In the genomic region with DNA sequence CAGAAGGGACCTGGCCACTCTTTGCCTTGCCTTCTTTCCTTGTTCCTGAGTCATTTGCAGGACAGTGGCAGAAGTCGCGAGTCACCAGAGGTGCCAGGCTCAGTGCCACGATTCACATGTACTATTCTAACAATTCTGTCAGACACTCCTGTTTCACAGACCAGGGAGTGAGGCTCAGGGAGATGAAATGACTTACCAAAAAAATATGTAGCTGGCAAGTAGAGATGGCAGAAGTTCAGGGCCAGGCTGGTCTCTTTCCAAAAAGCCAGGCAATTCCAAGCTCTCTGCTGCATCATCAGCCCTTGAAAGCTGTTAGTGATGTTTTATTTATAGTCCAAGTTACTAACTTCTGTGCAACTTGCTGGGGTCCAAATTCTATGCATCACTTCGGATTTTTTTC, we compare ENCODE assay signal across 8 mouse cellular contexts.
DNase-seq lines count a peak whose midpoint lies in the region; ATAC-seq lines count a peak whose summit lies in the region.

No protein-coding gene starts in this region.

- no peak for ATAC-seq in cerebellum, adult (ENCODE audit: insufficient number of reproducible peaks, low FRiP score, low TSS enrichment)
- no peak for ATAC-seq in megakaryocyte-erythroid progenitor cell, adult 5-6 weeks (replicated peaks; ENCODE audit: low FRiP score, low TSS enrichment, poor library complexity, severe bottlenecking)

- DNase-seq in cerebellum, postnatal 36 days, result peak; percentile 20 to 31
- DNase-seq in 3T3-L1 (ENCODE audit: low read depth, low spot score), result peak; percentile 91
- peak; percentile 11 to 63 for DNase-seq in frontal cortex, adult 2 months (ENCODE audit: extremely low spot score in 1 of 2, low spot score in 1 of 2)
- DNase-seq in layer of hippocampus, adult 8-10 months (ENCODE audit: low spot score in 2 of 2), result peak; percentile 44 to 69
- DNase-seq in lung, postnatal 4 days, result peak; percentile 15 to 45
- no peak for DNase-seq in embryo, embryonic 10 days (ENCODE audit: low spot score)
